ENCODE assay signal across 12 mouse cellular contexts in the genomic region with DNA sequence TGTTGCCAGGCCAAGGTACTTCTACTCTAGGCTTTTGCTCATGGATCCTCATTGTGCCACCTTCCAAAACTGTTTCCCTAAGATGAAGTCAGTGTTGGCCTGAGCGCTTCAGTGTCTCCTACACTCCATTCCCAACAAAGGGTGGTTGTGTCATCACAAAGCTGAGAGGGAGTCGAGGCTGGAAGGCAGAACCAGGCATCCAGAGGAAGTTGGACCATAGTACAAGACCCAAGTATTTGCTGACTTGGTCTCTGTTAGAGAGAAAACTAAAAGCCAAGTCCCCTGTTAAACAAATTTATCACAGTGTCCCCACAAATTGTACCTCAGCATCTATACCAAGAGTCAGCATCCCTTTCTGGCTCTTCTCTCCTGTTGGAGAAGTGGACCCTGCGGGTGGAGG. TPM values are rescaled to one million over a fixed set of nuclear protein-coding genes. Genes with fewer than 3 reads are reported as not detected.
DNase-seq lines count a peak whose midpoint lies in the region; ATAC-seq and TF ChIP-seq lines count a peak whose summit lies in the region.
"Had no signal": no experiment of that assay in that cellular context is flagged by ENCODE, and none has a peak within 500 bp of the region (broad histone marks: within the 10 kb centered on the region; RNA-seq: fewer than 3 reads in every experiment).

A gene (minus strand): TSS at position 101 of the 400 bp plus-strand sequence.

- TF ChIP-seq EP300 in lung, postnatal 0 days (IDR thresholded peaks at IDR 0.05) = no peak

- no peak within 1 kb of the TSS for H3K27ac ChIP-seq in forebrain, embryonic 10.5 days
- H3K27ac ChIP-seq in forebrain, embryonic 14.5 days (ENCODE audit: low read depth, low read length) = no peak within 1 kb of the TSS
- no peak within 1 kb of the TSS for H3K27ac ChIP-seq in lung, embryonic 16.5 days (ENCODE audit: low read length)
- no peak within 1 kb of the TSS for H3K27ac ChIP-seq in lung, postnatal 0 days (ENCODE audit: low read length)
- no peak within 1 kb of the TSS for H3K27ac ChIP-seq in forebrain, embryonic 16.5 days (ENCODE audit: low read length)
- no peak within 1 kb of the TSS for H3K27ac ChIP-seq in midbrain, embryonic 15.5 days

- no peak within 1 kb of the TSS for H3K9ac ChIP-seq in forebrain, embryonic 14.5 days (ENCODE audit: low read length)
- H3K9ac ChIP-seq in lung, embryonic 16.5 days (ENCODE audit: low read length) = no peak within 1 kb of the TSS
- no peak within 1 kb of the TSS for H3K9ac ChIP-seq in lung, postnatal 0 days (replicated peaks; ENCODE audit: low read depth)
- no peak within 1 kb of the TSS for H3K9ac ChIP-seq in forebrain, embryonic 16.5 days (replicated peaks; ENCODE audit: low read depth, low read length)
- H3K9ac ChIP-seq in midbrain, embryonic 15.5 days = no peak within 1 kb of the TSS

- 92% methylated on average over 3 of the region's 3 CpGs for WGBS in forebrain, embryonic 10.5 days
- 85% methylated on average over 3 of the region's 3 CpGs for WGBS in forebrain, embryonic 14.5 days
- 90% methylated on average over 3 of the region's 3 CpGs for WGBS in lung, embryonic 16.5 days
- WGBS in lung, postnatal 0 days = 80% methylated on average over 3 of the region's 3 CpGs
- WGBS in forebrain, embryonic 16.5 days = 92% methylated on average over 3 of the region's 3 CpGs
- 92% methylated on average over 3 of the region's 3 CpGs for WGBS in midbrain, embryonic 15.5 days

- no peak for DNase-seq in forebrain, embryonic 10.5 days (ENCODE audit: extremely low spot score, low spot score)
- no peak for DNase-seq in forebrain, embryonic 14.5 days (ENCODE audit: low spot score)
- no peak for DNase-seq in lung, postnatal 0 days (ENCODE audit: low spot score)
- DNase-seq in gastrocnemius, postnatal 25 days = no peak
- DNase-seq in ovary, postnatal 14 days (ENCODE audit: low spot score) = no peak
- DNase-seq: cerebellum, postnatal 36 days; right cerebral cortex, adult 18-20 months; thymus, postnatal 36 days had no signal

- peaks cover 26% of the 10 kb centered on the region for H3K36me3 ChIP-seq in forebrain, embryonic 10.5 days (replicated peaks)
- H3K36me3 ChIP-seq in forebrain, embryonic 14.5 days (ENCODE audit: control insufficient read depth, insufficient read depth, low read length) = peaks cover 18% of the 10 kb centered on the region
- H3K36me3 ChIP-seq in lung, embryonic 16.5 days (ENCODE audit: control insufficient read depth, insufficient read depth, low read length) = peaks cover 5% of the 10 kb centered on the region; the same call in 1 of the 2 replicates
- peaks cover 5% of the 10 kb centered on the region for H3K36me3 ChIP-seq in lung, postnatal 0 days (ENCODE audit: insufficient read depth, low read length)
- no peaks in the 10 kb centered on the region for H3K36me3 ChIP-seq in forebrain, embryonic 16.5 days (ENCODE audit: control insufficient read depth, insufficient read depth)
- H3K36me3 ChIP-seq in midbrain, embryonic 15.5 days (replicated peaks) = no peaks in the 10 kb centered on the region; the same call in 1 of the 2 replicates

- peaks cover 13% of the 10 kb centered on the region for H3K4me1 ChIP-seq in forebrain, embryonic 10.5 days
- H3K4me1 ChIP-seq in forebrain, embryonic 14.5 days (ENCODE audit: control insufficient read depth, insufficient read depth, low read length) = peaks cover 10% of the 10 kb centered on the region
- H3K4me1 ChIP-seq in lung, embryonic 16.5 days (replicated peaks; ENCODE audit: control insufficient read depth, insufficient read depth, low read length) = peaks cover 10% of the 10 kb centered on the region
- H3K4me1 ChIP-seq in lung, postnatal 0 days (ENCODE audit: insufficient read depth, low read depth, low read length) = no peaks in the 10 kb centered on the region; the same call in 1 of the 2 replicates
- H3K4me1 ChIP-seq in forebrain, embryonic 16.5 days (replicated peaks; ENCODE audit: control insufficient read depth, insufficient read depth, low read length) = peaks cover 12% of the 10 kb centered on the region
- H3K4me1 ChIP-seq in midbrain, embryonic 15.5 days = peaks cover 20% of the 10 kb centered on the region

- H3K4me3 ChIP-seq in forebrain, embryonic 10.5 days = no peak within 1 kb of the TSS
- no peak within 1 kb of the TSS for H3K4me3 ChIP-seq in forebrain, embryonic 14.5 days (ENCODE audit: low read depth, low read length)
- no peak within 1 kb of the TSS for H3K4me3 ChIP-seq in lung, embryonic 16.5 days (ENCODE audit: low read length)
- H3K4me3 ChIP-seq in lung, postnatal 0 days (ENCODE audit: low read depth, low read length) = no peak within 1 kb of the TSS
- H3K4me3 ChIP-seq in forebrain, embryonic 16.5 days (replicated peaks; ENCODE audit: low read length) = no peak within 1 kb of the TSS
- no peak within 1 kb of the TSS for H3K4me3 ChIP-seq in midbrain, embryonic 15.5 days

- no peak for ATAC-seq in forebrain, embryonic 14.5 days
- ATAC-seq in lung, embryonic 16.5 days (ENCODE audit: low read depth) = no peak
- ATAC-seq in lung, postnatal 0 days = no peak
- ATAC-seq in forebrain, embryonic 16.5 days = no peak
- no peak for ATAC-seq in midbrain, embryonic 15.5 days (replicated peaks)
- ATAC-seq: intestine, postnatal 0 days had no signal

- no peaks in the 10 kb centered on the region for H3K27me3 ChIP-seq in forebrain, embryonic 10.5 days (ENCODE audit: poor library complexity, severe bottlenecking)
- no peaks in the 10 kb centered on the region for H3K27me3 ChIP-seq in forebrain, embryonic 14.5 days (replicated peaks; ENCODE audit: control insufficient read depth, insufficient read depth, low read length)
- H3K27me3 ChIP-seq in lung, embryonic 16.5 days (ENCODE audit: control insufficient read depth, insufficient read depth, low read depth, low read length) = no peaks in the 10 kb centered on the region
- H3K27me3 ChIP-seq in lung, postnatal 0 days (replicated peaks; ENCODE audit: insufficient read depth, low read length) = no peaks in the 10 kb centered on the region
- no peaks in the 10 kb centered on the region for H3K27me3 ChIP-seq in forebrain, embryonic 16.5 days (replicated peaks; ENCODE audit: control insufficient read depth, insufficient read depth, low read length)
- no peaks in the 10 kb centered on the region for H3K27me3 ChIP-seq in midbrain, embryonic 15.5 days (replicated peaks)

- no peak within 1 kb of the TSS for H3K4me2 ChIP-seq in forebrain, embryonic 14.5 days (ENCODE audit: low read length)
- H3K4me2 ChIP-seq in lung, embryonic 16.5 days (ENCODE audit: low read depth, low read length) = no peak within 1 kb of the TSS
- H3K4me2 ChIP-seq in lung, postnatal 0 days (replicated peaks; ENCODE audit: low read depth, low read length) = no peak within 1 kb of the TSS
- H3K4me2 ChIP-seq in forebrain, embryonic 16.5 days (ENCODE audit: low read length) = no peak within 1 kb of the TSS
- H3K4me2 ChIP-seq in midbrain, embryonic 15.5 days = no peak within 1 kb of the TSS

- no peaks in the 10 kb centered on the region for H3K9me3 ChIP-seq in forebrain, embryonic 10.5 days
- H3K9me3 ChIP-seq in forebrain, embryonic 14.5 days (replicated peaks; ENCODE audit: control insufficient read depth, low read length) = no peaks in the 10 kb centered on the region
- H3K9me3 ChIP-seq in lung, embryonic 16.5 days (ENCODE audit: control insufficient read depth, low read length) = no peaks in the 10 kb centered on the region
- no peaks in the 10 kb centered on the region for H3K9me3 ChIP-seq in lung, postnatal 0 days (ENCODE audit: low read length)
- no peaks in the 10 kb centered on the region for H3K9me3 ChIP-seq in forebrain, embryonic 16.5 days (ENCODE audit: control insufficient read depth, low read length)
- H3K9me3 ChIP-seq in midbrain, embryonic 15.5 days = no peaks in the 10 kb centered on the region

- TF ChIP-seq CTCF in lung, postnatal 0 days (IDR thresholded peaks at IDR 0.05) = no peak

RNA-seq across cellular contexts. Expression of the gene that starts here (rescaled TPM):
- 10.6 and 11.2 TPM in 2 replicates for polyA plus RNA-seq in forebrain, embryonic 10.5 days (2016; fragmentation: Nextera tagmentation; extraction: Ambion mirVana)
- polyA plus RNA-seq in forebrain, embryonic 14.5 days (2014; fragmentation: Nextera tagmentation; extraction: Ambion mirVana) = 7.2 and 9.7 TPM in 2 replicates
- polyA plus RNA-seq in lung, embryonic 16.5 days (2015; fragmentation: Nextera tagmentation; extraction: Ambion mirVana) = 11.3 and 12.3 TPM in 2 replicates
- polyA plus RNA-seq in lung, postnatal 0 days (2015; fragmentation: Nextera tagmentation; extraction: Ambion mirVana) = 7.6 and 7.8 TPM in 2 replicates
- 17.1 and 17.2 TPM in 2 replicates for polyA plus RNA-seq in forebrain, embryonic 16.5 days (2015; fragmentation: Nextera tagmentation; extraction: Ambion mirVana)
- polyA plus RNA-seq in midbrain, embryonic 15.5 days (2015; fragmentation: Nextera tagmentation; extraction: Ambion mirVana) = 12.1 and 13.5 TPM in 2 replicates
- 1 to 10 TPM; 5.8 to 6.6 TPM for total RNA-seq in gastrocnemius, postnatal 25 days (2021)
